Mouse (Mus musculus): ENCODE measurements around the gene Maff. TPM values are rescaled to one million over a fixed set of nuclear protein-coding genes. Genes with fewer than 3 reads are reported as not detected.

Maff gene
- polyA plus RNA-seq, 1 experiment from 2014 or later: 1.8 TPM

GRCm38 (mm10) chr15:79335061-79335655 is 11.3 kb upstream of the Maff start:
- Histone ChIP-seq H3K4me3 (no peak overlapping the region), H3K9me3 (no peaks in the 10 kb centered on the region), H3K4me1 (peaks cover 11% of the 10 kb centered on the region), H3K27ac (replicated peaks) (peak overlapping the region; percentile 74), H3K27me3 (replicated peaks; ENCODE audit: low read depth, poor library complexity, severe bottlenecking) (0 out of 2 replicates have a peak, but pooled peaks cover 8% of the 10 kb centered on the region), H3K36me3 (replicated peaks) (no peaks in the 10 kb centered on the region)
- DNase-seq (ENCODE audit: low spot score): peak; percentile 32
- 59% methylated on average over 7 of the region's 7 CpGs for WGBS

GRCm38 (mm10) chr15:79338978-79339377 is 7.4 kb upstream of the Maff start:
- Histone ChIP-seq H3K36me3 (replicated peaks) (no peaks in the 10 kb centered on the region), H3K4me3 (no peak overlapping the region), H3K9me3 (no peaks in the 10 kb centered on the region), H3K27ac (replicated peaks) (no peak overlapping the region), H3K27me3 (replicated peaks; ENCODE audit: low read depth, poor library complexity, severe bottlenecking) (0 out of 2 replicates have a peak, but pooled peaks cover 6% of the 10 kb centered on the region), H3K4me1 (peaks cover 11% of the 10 kb centered on the region)
- DNase-seq (ENCODE audit: low spot score): no peak
- WGBS: 72% methylated on average over 5 of the region's 5 CpGs

GRCm38 (mm10) chr15:79342641-79343337 is 3.6 kb upstream of the Maff start:
- Histone ChIP-seq H3K36me3 (replicated peaks) (no peaks in the 10 kb centered on the region), H3K9me3 (no peaks in the 10 kb centered on the region), H3K4me1 (peaks cover 21% of the 10 kb centered on the region), H3K27me3 (replicated peaks; ENCODE audit: low read depth, poor library complexity, severe bottlenecking) (peaks cover 13% of the 10 kb centered on the region), H3K4me3 (no peak overlapping the region), H3K27ac (replicated peaks) (no peak overlapping the region)
- WGBS: 76% methylated on average over 6 of the region's 6 CpGs
- DNase-seq (ENCODE audit: low spot score): no peak

- H3K27ac ChIP-seq (replicated peaks): no peak overlapping the region
- no peaks in the 10 kb centered on the region for H3K9me3 ChIP-seq
- H3K4me1 ChIP-seq: peaks cover 35% of the 10 kb centered on the region
- 81% methylated on average over 4 of the region's 4 CpGs for WGBS
- H3K36me3 ChIP-seq (replicated peaks): no peaks in the 10 kb centered on the region
- no peak for DNase-seq (ENCODE audit: low spot score)
- H3K27me3 ChIP-seq (replicated peaks; ENCODE audit: low read depth, poor library complexity, severe bottlenecking): peaks cover 28% of the 10 kb centered on the region
- no peak overlapping the region for H3K4me3 ChIP-seq
Observed at GRCm38 (mm10) chr15:79344627-79345026, 1.8 kb upstream of the Maff start.

- H3K4me1 ChIP-seq: peaks cover 51% of the 10 kb centered on the region
- peak; percentile 97 for DNase-seq (ENCODE audit: low spot score)
- H3K27ac ChIP-seq (replicated peaks): peak overlapping the region; percentile 92
- peaks cover 45% of the 10 kb centered on the region for H3K27me3 ChIP-seq (replicated peaks; ENCODE audit: low read depth, poor library complexity, severe bottlenecking)
- under 1% methylated on average over 61 of the region's 61 CpGs for WGBS
- no peaks in the 10 kb centered on the region for H3K36me3 ChIP-seq (replicated peaks)
- H3K9me3 ChIP-seq: no peaks in the 10 kb centered on the region
- peak overlapping the region; percentile 86 for H3K4me3 ChIP-seq
Observed at GRCm38 (mm10) chr15:79347165-79347844, 884 bp downstream of the Maff start.

GRCm38 (mm10) chr15:79347845-79348506 is 1.6 kb downstream of the Maff start:
- peaks cover 52% of the 10 kb centered on the region for H3K27me3 ChIP-seq (replicated peaks; ENCODE audit: low read depth, poor library complexity, severe bottlenecking)
- H3K36me3 ChIP-seq (replicated peaks): no peaks in the 10 kb centered on the region
- peaks cover 54% of the 10 kb centered on the region for H3K4me1 ChIP-seq
- peak; percentile 82 for DNase-seq (ENCODE audit: low spot score)
- H3K9me3 ChIP-seq: no peaks in the 10 kb centered on the region
- WGBS: 1% methylated on average over 46 of the region's 46 CpGs
- H3K27ac ChIP-seq (replicated peaks): peak overlapping the region; percentile 92
- H3K4me3 ChIP-seq: peak overlapping the region; percentile 86

- no peak overlapping the region for H3K27ac ChIP-seq (replicated peaks)
- peaks cover 52% of the 10 kb centered on the region for H3K27me3 ChIP-seq (replicated peaks; ENCODE audit: low read depth, poor library complexity, severe bottlenecking)
- peak overlapping the region; percentile 86 for H3K4me3 ChIP-seq
- peaks cover 54% of the 10 kb centered on the region for H3K4me1 ChIP-seq
- H3K36me3 ChIP-seq (replicated peaks): no peaks in the 10 kb centered on the region
- WGBS: 70% methylated on average over 8 of the region's 8 CpGs
- no peak for DNase-seq (ENCODE audit: low spot score)
- no peaks in the 10 kb centered on the region for H3K9me3 ChIP-seq
Observed at GRCm38 (mm10) chr15:79348651-79349050, 2.2 kb downstream of the Maff start.

GRCm38 (mm10) chr15:79350866-79351265 is 4.4 kb downstream of the Maff start:
- H3K27me3 ChIP-seq (replicated peaks; ENCODE audit: low read depth, poor library complexity, severe bottlenecking): peaks cover 63% of the 10 kb centered on the region
- WGBS: 92% methylated on average over 4 of the region's 4 CpGs
- no peaks in the 10 kb centered on the region for H3K36me3 ChIP-seq (replicated peaks)
- peaks cover 53% of the 10 kb centered on the region for H3K4me1 ChIP-seq
- 0 out of 2 replicates have a peak overlapping the region, but pooled peaks have one; percentile 3 for H3K27ac ChIP-seq (replicated peaks)
- DNase-seq (ENCODE audit: low spot score): no peak
- H3K9me3 ChIP-seq: no peaks in the 10 kb centered on the region
- peak overlapping the region; percentile 29; the same call in 1 of the 2 replicates for H3K4me3 ChIP-seq

GRCm38 (mm10) chr15:79351331-79351767 is 4.9 kb downstream of the Maff start:
- H3K9me3 ChIP-seq: no peaks in the 10 kb centered on the region
- H3K27ac ChIP-seq (replicated peaks): peak overlapping the region; percentile 3; the same call in 1 of the 2 replicates
- WGBS: 27% methylated on average over 15 of the region's 15 CpGs
- DNase-seq (ENCODE audit: low spot score): peak; percentile 16
- H3K36me3 ChIP-seq (replicated peaks): no peaks in the 10 kb centered on the region
- H3K4me1 ChIP-seq: peaks cover 49% of the 10 kb centered on the region
- peaks cover 63% of the 10 kb centered on the region for H3K27me3 ChIP-seq (replicated peaks; ENCODE audit: low read depth, poor library complexity, severe bottlenecking)
- peak overlapping the region; percentile 29 for H3K4me3 ChIP-seq

- H3K36me3 ChIP-seq (replicated peaks): no peaks in the 10 kb centered on the region
- H3K27ac ChIP-seq (replicated peaks): no peak overlapping the region
- peaks cover 50% of the 10 kb centered on the region for H3K4me1 ChIP-seq
- H3K9me3 ChIP-seq: no peaks in the 10 kb centered on the region
- WGBS: 81% methylated on average over 6 of the region's 6 CpGs
- H3K4me3 ChIP-seq: no peak overlapping the region
- DNase-seq (ENCODE audit: low spot score): no peak
- peaks cover 69% of the 10 kb centered on the region for H3K27me3 ChIP-seq (replicated peaks; ENCODE audit: low read depth, poor library complexity, severe bottlenecking)
Observed at GRCm38 (mm10) chr15:79352479-79352878, 6.1 kb downstream of the Maff start.

GRCm38 (mm10) chr15:79353690-79354305 is 7.4 kb downstream of the Maff start:
- no peak for DNase-seq (ENCODE audit: low spot score)
- peaks cover 63% of the 10 kb centered on the region for H3K27me3 ChIP-seq (replicated peaks; ENCODE audit: low read depth, poor library complexity, severe bottlenecking)
- peaks cover 48% of the 10 kb centered on the region for H3K4me1 ChIP-seq
- no peaks in the 10 kb centered on the region for H3K9me3 ChIP-seq
- no peak overlapping the region for H3K27ac ChIP-seq (replicated peaks)
- 89% methylated on average over 5 of the region's 5 CpGs for WGBS
- no peak overlapping the region for H3K4me3 ChIP-seq
- no peaks in the 10 kb centered on the region for H3K36me3 ChIP-seq (replicated peaks)

- WGBS: 80% methylated on average over 4 of the region's 4 CpGs
- Histone ChIP-seq H3K36me3 (replicated peaks) (no peaks in the 10 kb centered on the region), H3K27ac (replicated peaks) (no peak overlapping the region), H3K4me3 (no peak overlapping the region), H3K9me3 (no peaks in the 10 kb centered on the region), H3K4me1 (peaks cover 45% of the 10 kb centered on the region), H3K27me3 (replicated peaks; ENCODE audit: low read depth, poor library complexity, severe bottlenecking) (peaks cover 54% of the 10 kb centered on the region)
- no peak for DNase-seq (ENCODE audit: low spot score)
Observed at GRCm38 (mm10) chr15:79354619-79355018, 8.2 kb downstream of the Maff start.
